Mouse (Mus musculus) ES-E14 (cell line): ENCODE measurements at regions not wholly inside any gene's neighbourhood (a gene's known extent, or its start where the extent isn't known, plus 50 kb on each side); places are given as distances from the start of the nearest gene placed in this dataset.

ENCODE experiments used
- DNase-seq: peaks from one replicate; pipeline ENCODE4 v3.0.0-alpha.2; 2013; ENCODE audit warnings: low read depth, low spot score
- H3K27ac ChIP-seq: 2 replicates; pipeline ENCODE4 v1.5.1; 2012; ENCODE audit warnings: low read depth, mild to moderate bottlenecking, low read length, moderate library complexity, mixed read lengths; ENCODE audit not compliant: poor library complexity, insufficient read depth, severe bottlenecking
- H3K36me3 ChIP-seq: 2 replicates; pipeline ENCODE4 v1.6.1; 2012; ENCODE audit warnings: mild to moderate bottlenecking, low read length, moderate library complexity, mixed read lengths; ENCODE audit not compliant: control insufficient read depth, poor library complexity, insufficient read depth, severe bottlenecking
- H3K4me1 ChIP-seq, 2 experiments: fragments of 150-350 bp in 1 of 2; sonication (generic) in 1 of 2; 2 replicates each; pipeline ENCODE4 v1.6.1; 2012; ENCODE audit warnings: low read length in 2 of 2, mild to moderate bottlenecking in 1 of 2, mixed read lengths in 1 of 2; ENCODE audit not compliant: control insufficient read depth in 2 of 2, insufficient read depth in 2 of 2, poor library complexity in 1 of 2
- H3K4me3 ChIP-seq, 2 experiments: fragments of 150-350 bp in 1 of 2; sonication (generic) in 1 of 2; 2 replicates each; pipeline ENCODE4 v1.5.1; 2012; ENCODE audit warnings: low read length in 2 of 2, low read depth in 1 of 2, mild to moderate bottlenecking in 1 of 2, mixed read lengths in 1 of 2; ENCODE audit not compliant: insufficient read depth in 1 of 2, poor library complexity in 1 of 2, severe bottlenecking in 1 of 2
- H3K9ac ChIP-seq: 2 replicates; pipeline ENCODE4 v1.6.1; 2012; ENCODE audit warnings: low read depth, mild to moderate bottlenecking, low read length, mixed read lengths; ENCODE audit not compliant: poor library complexity, insufficient read depth, severe bottlenecking
- H3K9me3 ChIP-seq: fragments of 150-350 bp; sonication (generic); 2 replicates; pipeline ENCODE4 v1.6.1; 2012; ENCODE audit warnings: low read depth, mild to moderate bottlenecking, low read length; ENCODE audit not compliant: control insufficient read depth, insufficient read depth
- CHD2 ChIP-seq: IDR thresholded peaks from 2 replicates; pipeline ENCODE4 v1.6.1; 2014; ENCODE audit warnings: mild to moderate bottlenecking, low read depth, low read length, inconsistent platforms
- HCFC1 ChIP-seq: IDR thresholded peaks from 2 replicates; pipeline ENCODE4 v1.6.1; 2012; ENCODE audit warnings: low read length, inconsistent platforms, borderline replicate concordance; ENCODE audit not compliant: insufficient read depth
- MAFK ChIP-seq: IDR thresholded peaks from 2 replicates; pipeline ENCODE4 v1.6.1; 2014; ENCODE audit warnings: mild to moderate bottlenecking, low read depth, low read length, inconsistent platforms; ENCODE audit not compliant: insufficient read depth
- ZC3H11A ChIP-seq: IDR thresholded peaks from 2 replicates; pipeline ENCODE4 v1.6.1; 2012; ENCODE audit warnings: low read depth, mild to moderate bottlenecking, inconsistent platforms, low read length, borderline replicate concordance
- ZNF384 ChIP-seq: IDR thresholded peaks from 2 replicates; pipeline ENCODE4 v1.6.1; 2012; ENCODE audit warnings: low read depth, low read length, inconsistent platforms
- in situ Hi-C, 2 experiments: fragments of 600-800 bp; cut with MboI; formaldehyde crosslinking; loops; one replicate each; pipeline ENCODE4 v1.15.1; 2025; ENCODE audit warnings: low sequenced_read_pairs in 2 of 2, inconsistent platforms in 1 of 2; ENCODE audit not compliant: unreplicated experiment in 2 of 2

- no peak overlapping the region for H3K27ac ChIP-seq
- TF ChIP-seq MAFK (no peak), ZC3H11A (no peak), HCFC1 (no peak), ZNF384 (no peak), CHD2 (no peak)
- in situ Hi-C loops = no loop called here
Observed at GRCm38 (mm10) chr4:89478646-89479237, 167.9 kb upstream of the Cdkn2b start.

GRCm38 (mm10) chr4:89475848-89476247 is 165.0 kb upstream of the Cdkn2b start:
- no peak overlapping the region for H3K27ac ChIP-seq
- no peak overlapping the region for H3K4me3 ChIP-seq
- in situ Hi-C loops = no loop called here
- no peak overlapping the region for H3K9ac ChIP-seq
- H3K9me3 ChIP-seq = no peaks in the 10 kb centered on the region
- no peak for TF ChIP-seq MAFK
- TF ChIP-seq HCFC1 = no peak
- TF ChIP-seq CHD2 = no peak
- TF ChIP-seq ZNF384 = no peak
- no peak for TF ChIP-seq ZC3H11A
- DNase-seq = no peak
- H3K4me1 ChIP-seq = peaks cover 0 to 1% of the 10 kb centered on the region in 2 experiments; a peak in 1 of 4 replicates
- no peaks in the 10 kb centered on the region for H3K36me3 ChIP-seq

More at GRCm38 (mm10) chr4:89478646-89479237, 167.9 kb upstream of the Cdkn2b start:
- DNase-seq = no peak
- H3K9me3 ChIP-seq = no peaks in the 10 kb centered on the region
- no peaks in the 10 kb centered on the region for H3K36me3 ChIP-seq
- peaks cover 0 to 1% of the 10 kb centered on the region in 2 experiments; a peak in 1 of 4 replicates for H3K4me1 ChIP-seq
- no peak overlapping the region for H3K9ac ChIP-seq
- H3K4me3 ChIP-seq = no peak overlapping the region

GRCm38 (mm10) chr4:89474836-89475541 is 164.2 kb upstream of the Cdkn2b start:
- Histone ChIP-seq H3K4me3 (no peak overlapping the region), H3K4me1 (peaks cover 0 to 1% of the 10 kb centered on the region in 2 experiments; a peak in 1 of 4 replicates), H3K9ac (no peak overlapping the region), H3K27ac (no peak overlapping the region), H3K9me3 (no peaks in the 10 kb centered on the region), H3K36me3 (no peaks in the 10 kb centered on the region)
- in situ Hi-C loops = no loop called here
- no peak for DNase-seq
- TF ChIP-seq HCFC1 (no peak), ZNF384 (no peak), MAFK (no peak), ZC3H11A (no peak), CHD2 (no peak)

DNA sequence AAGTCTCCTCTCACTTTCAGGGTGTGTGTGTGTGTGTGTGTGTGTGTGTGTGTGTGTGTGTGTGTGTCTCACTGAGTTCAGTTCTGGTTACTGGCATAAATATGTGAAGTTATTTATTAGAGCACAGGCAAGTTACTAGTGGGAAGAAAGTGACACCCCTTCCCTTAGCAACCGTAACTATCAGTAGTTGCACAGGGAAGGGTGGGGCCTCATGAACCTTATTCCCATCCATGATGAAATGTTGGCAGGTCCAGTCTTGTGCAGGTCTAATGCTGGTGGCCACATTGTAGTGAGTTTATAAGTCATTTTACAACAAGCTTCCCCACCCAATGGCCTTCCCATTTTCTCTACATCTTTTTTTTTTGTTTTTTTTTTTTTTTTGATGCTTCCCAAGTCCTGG is 160.6 kb upstream of the Cdkn2b start:
- in situ Hi-C loops = no loop called here

GRCm38 (mm10) chr4:89470756-89471155 is 159.9 kb upstream of the Cdkn2b start:
- no peak overlapping the region for H3K9ac ChIP-seq
- in situ Hi-C loops = no loop called here
- no peak for DNase-seq
- TF ChIP-seq CHD2 (no peak), ZC3H11A (no peak), MAFK (no peak), ZNF384 (no peak), HCFC1 (no peak)
- H3K4me3 ChIP-seq = no peak overlapping the region
- no peaks in the 10 kb centered on the region for H3K36me3 ChIP-seq
- no peak overlapping the region for H3K27ac ChIP-seq
- H3K9me3 ChIP-seq = no peaks in the 10 kb centered on the region
- peaks cover 0 to 1% of the 10 kb centered on the region in 2 experiments; a peak in 1 of 4 replicates for H3K4me1 ChIP-seq

More for the DNA sequence above, 160.6 kb upstream of the Cdkn2b start:
- no peak overlapping the region for H3K27ac ChIP-seq
- TF ChIP-seq ZNF384 (no peak), ZC3H11A (no peak), CHD2 (no peak), MAFK (no peak), HCFC1 (no peak)
- no peak overlapping the region for H3K4me3 ChIP-seq
- H3K9ac ChIP-seq = no peak overlapping the region
- H3K36me3 ChIP-seq = no peaks in the 10 kb centered on the region
- H3K4me1 ChIP-seq = peaks cover 0 to 1% of the 10 kb centered on the region in 2 experiments; a peak in 1 of 4 replicates
- no peaks in the 10 kb centered on the region for H3K9me3 ChIP-seq
- no peak for DNase-seq
